Mouse (Mus musculus) forebrain, embryonic 15.5 days (tissue): ENCODE measurements at regions not wholly inside any gene's neighbourhood (a gene's known extent, or its start where the extent isn't known, plus 50 kb on each side); places are given as distances from the start of the nearest gene placed in this dataset.

ENCODE experiments used
- ATAC-seq: fragments of 200-750 bp; cut with Nextera tagmentation; replicated peaks from 2 replicates; pipeline ENCODE4 v1.8.0; 2017; ENCODE audit warnings: mild to moderate bottlenecking, moderate TSS enrichment, moderate library complexity
- H3K27ac ChIP-seq: fragments of 300-500 bp; sonication (generic); replicated peaks from 2 replicates; pipeline ENCODE4 v1.5.1; 2015; ENCODE audit warnings: mild to moderate bottlenecking, inconsistent platforms
- H3K27me3 ChIP-seq: fragments of 300-500 bp; sonication (generic); 2 replicates; pipeline ENCODE4 v1.6.1; 2015; ENCODE audit warnings: inconsistent platforms
- H3K36me3 ChIP-seq: fragments of 300-500 bp; sonication (generic); 2 replicates; pipeline ENCODE4 v1.6.1; 2015; ENCODE audit warnings: mild to moderate bottlenecking, inconsistent platforms
- H3K4me1 ChIP-seq: fragments of 300-500 bp; sonication (generic); 2 replicates; pipeline ENCODE4 v1.6.1; 2015; ENCODE audit warnings: inconsistent platforms
- H3K4me2 ChIP-seq: fragments of 300-500 bp; sonication (generic); replicated peaks from 2 replicates; pipeline ENCODE4 v1.6.1; 2015; ENCODE audit warnings: mild to moderate bottlenecking, inconsistent platforms
- H3K4me3 ChIP-seq: fragments of 300-500 bp; sonication (generic); 2 replicates; pipeline ENCODE4 v1.5.1; 2015; ENCODE audit warnings: mild to moderate bottlenecking, inconsistent platforms
- H3K9ac ChIP-seq: fragments of 300-500 bp; sonication (generic); replicated peaks from 2 replicates; pipeline ENCODE4 v1.6.1; 2015; ENCODE audit warnings: mild to moderate bottlenecking, inconsistent platforms
- H3K9me3 ChIP-seq: fragments of 300-500 bp; sonication (generic); 2 replicates; pipeline ENCODE4 v1.6.1; 2016; ENCODE audit warnings: inconsistent platforms
- WGBS: fragments of 180-500 bp; shearing (Covaris S2); methylation state at CpG from one replicate; pipeline ENCODE4 v1.1.7; 2015; ENCODE audit warnings: mixed read lengths; 5-methylcytosine and 5-hydroxymethylcytosine counted together

GRCm38 (mm10) chr5:80178723-80179122 lies 841.2 kb upstream of the Adgrl3 start:
- Histone ChIP-seq H3K27ac (no peak overlapping the region), H3K27me3 (no peaks in the 10 kb centered on the region), H3K4me3 (no peak overlapping the region), H3K9ac (no peak overlapping the region), H3K36me3 (no peaks in the 10 kb centered on the region), H3K9me3 (no peaks in the 10 kb centered on the region), H3K4me1 (no peaks in the 10 kb centered on the region), H3K4me2 (no peak overlapping the region)
- no peak for ATAC-seq
- WGBS, result 63% methylated on average over 3 of the region's 3 CpGs

GRCm38 (mm10) chr5:80180280-80180679 lies 839.7 kb upstream of the Adgrl3 start:
- no peak overlapping the region for H3K4me3 ChIP-seq
- no peaks in the 10 kb centered on the region for H3K36me3 ChIP-seq
- no peak overlapping the region for H3K9ac ChIP-seq
- no peaks in the 10 kb centered on the region for H3K27me3 ChIP-seq
- H3K4me2 ChIP-seq, result no peak overlapping the region
- no peak for ATAC-seq
- H3K9me3 ChIP-seq, result no peaks in the 10 kb centered on the region
- no peak overlapping the region for H3K27ac ChIP-seq
- WGBS, result 78% methylated on average over 2 of the region's 2 CpGs
- no peaks in the 10 kb centered on the region for H3K4me1 ChIP-seq

- Histone ChIP-seq H3K27me3 (no peaks in the 10 kb centered on the region), H3K4me2 (no peak overlapping the region), H3K9ac (no peak overlapping the region), H3K36me3 (no peaks in the 10 kb centered on the region), H3K9me3 (no peaks in the 10 kb centered on the region), H3K27ac (no peak overlapping the region), H3K4me3 (no peak overlapping the region), H3K4me1 (no peaks in the 10 kb centered on the region)
- ATAC-seq, result no peak
- 85% methylated on average over 3 of the region's 3 CpGs for WGBS
Observed at GRCm38 (mm10) chr5:80192418-80192817, 827.5 kb upstream of the Adgrl3 start.

GRCm38 (mm10) chr5:80199626-80200025 lies 820.3 kb upstream of the Adgrl3 start:
- no peaks in the 10 kb centered on the region for H3K27me3 ChIP-seq
- no peak overlapping the region for H3K9ac ChIP-seq
- no peak overlapping the region for H3K27ac ChIP-seq
- no peaks in the 10 kb centered on the region for H3K4me1 ChIP-seq
- H3K9me3 ChIP-seq, result no peaks in the 10 kb centered on the region
- no peak overlapping the region for H3K4me3 ChIP-seq
- H3K36me3 ChIP-seq, result no peaks in the 10 kb centered on the region
- H3K4me2 ChIP-seq, result no peak overlapping the region
- ATAC-seq, result no peak

GRCm38 (mm10) chr5:80248530-80249122 lies 771.3 kb upstream of the Adgrl3 start:
- H3K36me3 ChIP-seq, result no peaks in the 10 kb centered on the region
- 68% methylated on average over 5 of the region's 5 CpGs for WGBS
- ATAC-seq, result no peak

GRCm38 (mm10) chr5:80251961-80252360 lies 768.0 kb upstream of the Adgrl3 start:
- Histone ChIP-seq H3K36me3 (no peaks in the 10 kb centered on the region), H3K27ac (no peak overlapping the region), H3K4me3 (no peak overlapping the region), H3K4me2 (no peak overlapping the region), H3K27me3 (no peaks in the 10 kb centered on the region), H3K9me3 (no peaks in the 10 kb centered on the region), H3K4me1 (peaks cover 7% of the 10 kb centered on the region; the same call in 1 of the 2 replicates), H3K9ac (no peak overlapping the region)
- WGBS, result 79% methylated on average over 2 of the region's 2 CpGs
- ATAC-seq, result no peak

More at GRCm38 (mm10) chr5:80248530-80249122, 771.3 kb upstream of the Adgrl3 start:
- H3K27ac ChIP-seq, result no peak overlapping the region
- H3K9ac ChIP-seq, result no peak overlapping the region
- no peaks in the 10 kb centered on the region for H3K27me3 ChIP-seq
- H3K4me3 ChIP-seq, result no peak overlapping the region
- H3K4me2 ChIP-seq, result no peak overlapping the region
- no peaks in the 10 kb centered on the region for H3K4me1 ChIP-seq
- no peaks in the 10 kb centered on the region for H3K9me3 ChIP-seq

- no peak overlapping the region for H3K4me2 ChIP-seq
- no peaks in the 10 kb centered on the region for H3K9me3 ChIP-seq
- peaks cover 7% of the 10 kb centered on the region; the same call in 1 of the 2 replicates for H3K4me1 ChIP-seq
- peak; percentile 48; the same call in 1 of the 2 replicates for ATAC-seq
- H3K9ac ChIP-seq, result no peak overlapping the region
- H3K27me3 ChIP-seq, result no peaks in the 10 kb centered on the region
- H3K27ac ChIP-seq, result no peak overlapping the region
- no peak overlapping the region for H3K4me3 ChIP-seq
- no peaks in the 10 kb centered on the region for H3K36me3 ChIP-seq
- 22% methylated on average over 9 of the region's 9 CpGs for WGBS
Observed at GRCm38 (mm10) chr5:80255046-80255445, 764.9 kb upstream of the Adgrl3 start.

GRCm38 (mm10) chr5:80274589-80274988 lies 745.3 kb upstream of the Adgrl3 start:
- H3K4me2 ChIP-seq, result no peak overlapping the region
- H3K36me3 ChIP-seq, result no peaks in the 10 kb centered on the region
- H3K9ac ChIP-seq, result no peak overlapping the region
- WGBS, result 23% methylated on average over 1 of the region's 1 CpGs
- H3K4me3 ChIP-seq, result no peak overlapping the region
- no peaks in the 10 kb centered on the region for H3K27me3 ChIP-seq
- H3K27ac ChIP-seq, result no peak overlapping the region
- no peak for ATAC-seq
- H3K9me3 ChIP-seq, result no peaks in the 10 kb centered on the region
- no peaks in the 10 kb centered on the region for H3K4me1 ChIP-seq

- H3K9ac ChIP-seq, result no peak overlapping the region
- 75% methylated on average over 2 of the region's 2 CpGs for WGBS
Observed at GRCm38 (mm10) chr5:80275232-80275866, 744.6 kb upstream of the Adgrl3 start.

More at GRCm38 (mm10) chr5:80275232-80275866, 744.6 kb upstream of the Adgrl3 start:
- Histone ChIP-seq H3K4me3 (no peak overlapping the region), H3K4me1 (no peaks in the 10 kb centered on the region), H3K27ac (0 out of 2 replicates have a peak overlapping the region, but pooled peaks have one; percentile 31), H3K4me2 (no peak overlapping the region), H3K27me3 (no peaks in the 10 kb centered on the region), H3K36me3 (no peaks in the 10 kb centered on the region), H3K9me3 (no peaks in the 10 kb centered on the region)
- ATAC-seq, result no peak
